Mouse (Mus musculus): Measurements from ENCODE around the gene Ldhd. TPM values are rescaled to one million over a fixed set of nuclear protein-coding genes. Genes with fewer than 3 reads are reported as not detected.

Gene Ldhd
- polyA plus RNA-seq, 1 experiment, result not detected

- Histone ChIP-seq H3K27me3 (replicated peaks) (peaks cover 66% of the 10 kb centered on the region), H3K9me3 (no peaks in the 10 kb centered on the region), H3K4me3 (replicated peaks) (no peak overlapping the region), H3K36me3 (replicated peaks; ENCODE audit: low read length) (no peaks in the 10 kb centered on the region), H3K4me1 (peaks cover 63% of the 10 kb centered on the region)
- TF ChIP-seq GATA1 (IDR thresholded peaks at IDR 0.05; ENCODE audit: borderline replicate concordance, low read length), result no peak
- no peak for TF ChIP-seq FLI1 (IDR thresholded peaks at IDR 0.05; ENCODE audit: low read length)
Observed at GRCm38 (mm10) chr8:111597310-111597709, 32.9 kb downstream of the Ldhd start.

- TF ChIP-seq GATA1 (IDR thresholded peaks at IDR 0.05; ENCODE audit: borderline replicate concordance, low read length), result no peak
- TF ChIP-seq FLI1 (IDR thresholded peaks at IDR 0.05; ENCODE audit: low read length), result no peak
- Histone ChIP-seq H3K27me3 (replicated peaks) (peaks cover 67% of the 10 kb centered on the region), H3K4me3 (replicated peaks) (no peak overlapping the region), H3K9me3 (no peaks in the 10 kb centered on the region), H3K4me1 (peaks cover 68% of the 10 kb centered on the region), H3K36me3 (replicated peaks; ENCODE audit: low read length) (no peaks in the 10 kb centered on the region)
Observed at GRCm38 (mm10) chr8:111596485-111596821, 33.7 kb downstream of the Ldhd start.

GRCm38 (mm10) chr8:111595712-111596484 lies 34.3 kb downstream of the Ldhd start:
- Histone ChIP-seq H3K4me3 (replicated peaks) (peak overlapping the region; percentile 85), H3K9me3 (no peaks in the 10 kb centered on the region), H3K4me1 (peaks cover 71% of the 10 kb centered on the region), H3K36me3 (replicated peaks; ENCODE audit: low read length) (no peaks in the 10 kb centered on the region), H3K27me3 (replicated peaks) (peaks cover 68% of the 10 kb centered on the region)
- TF ChIP-seq GATA1 (IDR thresholded peaks at IDR 0.05; ENCODE audit: borderline replicate concordance, low read length) (no peak), FLI1 (IDR thresholded peaks at IDR 0.05; ENCODE audit: low read length) (no peak)

DNA sequence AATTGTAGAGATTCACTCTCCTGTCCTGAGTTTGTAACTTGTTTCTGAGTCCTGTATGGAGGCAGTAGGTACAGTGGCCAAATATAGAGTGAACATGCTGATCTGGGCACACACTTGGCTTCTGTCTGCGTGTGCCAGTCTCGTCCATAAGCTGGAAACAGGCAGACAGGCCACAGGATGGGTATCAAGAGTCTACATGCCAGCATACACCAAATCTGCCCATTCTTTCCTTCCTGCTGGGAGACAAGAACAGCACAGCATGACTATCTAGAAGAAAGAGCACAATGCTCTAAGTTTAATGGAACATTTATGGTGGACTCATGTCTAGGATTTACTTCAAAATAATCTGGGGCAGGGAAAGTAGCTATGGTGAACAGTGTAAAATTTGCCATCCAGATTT lies 35.2 kb downstream of the Ldhd start:
- Histone ChIP-seq H3K4me1 (peaks cover 72% of the 10 kb centered on the region), H3K36me3 (replicated peaks; ENCODE audit: low read length) (no peaks in the 10 kb centered on the region), H3K4me3 (replicated peaks) (peak overlapping the region; percentile 42), H3K9me3 (no peaks in the 10 kb centered on the region), H3K27me3 (replicated peaks) (peaks cover 70% of the 10 kb centered on the region)
- TF ChIP-seq GATA1 (IDR thresholded peaks at IDR 0.05; ENCODE audit: borderline replicate concordance, low read length), result no peak
- no peak for TF ChIP-seq FLI1 (IDR thresholded peaks at IDR 0.05; ENCODE audit: low read length)

DNA sequence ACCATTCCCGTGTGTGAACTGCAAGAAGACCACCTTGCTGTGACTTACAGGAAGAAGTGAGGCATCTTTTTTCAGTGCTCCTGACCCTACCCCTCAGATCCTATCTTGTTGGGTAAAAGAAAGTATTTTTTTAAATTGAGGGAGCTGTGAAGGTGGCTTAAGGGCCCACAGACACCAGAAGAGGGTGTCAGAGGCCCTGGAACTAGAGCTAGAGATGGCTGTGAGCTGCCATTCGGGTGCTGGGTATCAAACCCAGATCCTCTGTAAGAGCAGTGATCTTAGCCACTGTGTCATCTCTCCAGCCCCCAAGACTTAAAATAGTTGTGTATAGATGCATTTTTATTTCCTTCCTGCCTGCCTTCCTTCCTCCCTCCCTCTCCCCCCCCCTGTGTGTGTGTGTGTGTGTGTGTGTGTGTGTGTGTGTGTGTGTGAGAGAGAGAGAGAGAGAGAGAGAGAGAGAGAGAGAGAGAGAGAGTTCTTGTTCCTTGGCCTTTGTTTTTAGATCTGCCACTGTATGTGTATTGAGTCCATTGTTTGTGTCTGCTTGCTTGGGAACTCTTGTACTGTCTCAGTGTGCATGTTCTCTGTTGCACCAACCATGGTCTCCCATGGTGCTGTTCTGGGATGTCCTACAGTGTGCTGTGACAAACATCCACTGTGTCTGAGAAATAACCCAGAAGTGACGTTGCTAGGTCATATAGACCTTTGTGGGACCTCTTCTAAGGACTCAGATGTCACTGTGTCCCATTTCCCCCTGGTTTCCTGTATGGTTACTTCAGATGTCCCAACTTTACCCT lies 35.9 kb downstream of the Ldhd start:
- H3K9me3 ChIP-seq, result no peaks in the 10 kb centered on the region
- no peak for TF ChIP-seq GATA1 (IDR thresholded peaks at IDR 0.05; ENCODE audit: borderline replicate concordance, low read length)
- no peak for TF ChIP-seq FLI1 (IDR thresholded peaks at IDR 0.05; ENCODE audit: low read length)
- H3K27me3 ChIP-seq (replicated peaks), result peaks cover 70% of the 10 kb centered on the region
- no peaks in the 10 kb centered on the region for H3K36me3 ChIP-seq (replicated peaks; ENCODE audit: low read length)
- H3K4me1 ChIP-seq, result peaks cover 67% of the 10 kb centered on the region
- H3K4me3 ChIP-seq (replicated peaks), result no peak overlapping the region

DNA sequence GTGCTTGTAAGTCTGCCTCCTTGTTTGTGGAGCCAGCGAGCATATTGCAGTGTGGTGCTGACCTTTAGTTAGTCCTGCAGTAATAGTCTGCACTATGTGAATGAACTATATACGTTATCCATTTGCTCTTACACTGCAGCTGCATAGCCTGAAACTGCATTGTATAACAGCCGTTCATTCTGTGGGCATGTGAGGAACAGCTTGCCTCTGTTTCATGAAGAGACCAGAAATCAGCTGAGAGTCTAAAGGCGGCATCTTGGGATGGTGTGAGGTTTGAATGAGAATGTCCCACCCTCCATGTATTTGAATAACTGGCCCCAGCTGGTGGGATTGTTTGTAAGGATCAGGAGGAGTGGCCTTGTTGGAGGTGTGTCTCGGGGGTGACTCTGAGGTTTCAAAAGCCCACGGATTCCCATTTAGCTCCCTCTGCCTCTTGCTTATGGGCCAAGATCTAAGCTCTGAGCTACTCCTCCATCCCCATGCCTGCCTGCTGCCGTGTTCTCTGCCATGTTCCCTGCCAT lies 37.7 kb downstream of the Ldhd start:
- no peaks in the 10 kb centered on the region for H3K9me3 ChIP-seq
- H3K4me3 ChIP-seq (replicated peaks), result no peak overlapping the region
- no peak for TF ChIP-seq FLI1 (IDR thresholded peaks at IDR 0.05; ENCODE audit: low read length)
- no peak for TF ChIP-seq GATA1 (IDR thresholded peaks at IDR 0.05; ENCODE audit: borderline replicate concordance, low read length)
- peaks cover 61% of the 10 kb centered on the region for H3K4me1 ChIP-seq
- H3K36me3 ChIP-seq (replicated peaks; ENCODE audit: low read length), result no peaks in the 10 kb centered on the region
- peaks cover 69% of the 10 kb centered on the region for H3K27me3 ChIP-seq (replicated peaks)

- Histone ChIP-seq H3K27me3 (replicated peaks) (peaks cover 58% of the 10 kb centered on the region), H3K4me3 (replicated peaks) (no peak overlapping the region), H3K36me3 (replicated peaks; ENCODE audit: low read length) (no peaks in the 10 kb centered on the region), H3K9me3 (no peaks in the 10 kb centered on the region), H3K4me1 (peaks cover 48% of the 10 kb centered on the region)
- TF ChIP-seq GATA1 (IDR thresholded peaks at IDR 0.05; ENCODE audit: borderline replicate concordance, low read length) (no peak), FLI1 (IDR thresholded peaks at IDR 0.05; ENCODE audit: low read length) (no peak)
Observed at GRCm38 (mm10) chr8:111591176-111591575, 39.0 kb downstream of the Ldhd start.

DNA sequence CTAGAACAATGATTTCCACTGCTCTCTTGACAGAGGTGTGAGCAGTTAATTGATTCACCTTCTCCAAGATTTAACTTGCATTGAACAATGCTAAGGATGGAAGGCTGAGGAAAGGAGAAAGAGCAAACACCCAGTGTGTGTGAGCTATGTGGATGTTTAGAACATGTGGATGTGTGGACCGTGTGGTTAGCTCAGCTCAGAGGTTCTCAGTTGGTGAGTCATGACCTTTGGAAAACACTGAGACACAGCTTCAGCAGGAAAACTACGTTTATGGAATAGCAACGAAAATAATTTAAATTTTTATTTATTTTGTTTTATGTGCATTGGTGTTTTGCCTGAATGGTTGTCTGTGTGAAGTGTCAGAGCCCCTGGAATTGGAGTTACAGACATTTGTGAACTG lies 40.0 kb downstream of the Ldhd start:
- peaks cover 39% of the 10 kb centered on the region for H3K4me1 ChIP-seq
- peaks cover 50% of the 10 kb centered on the region for H3K27me3 ChIP-seq (replicated peaks)
- no peaks in the 10 kb centered on the region for H3K36me3 ChIP-seq (replicated peaks; ENCODE audit: low read length)
- no peak for TF ChIP-seq FLI1 (IDR thresholded peaks at IDR 0.05; ENCODE audit: low read length)
- no peak for TF ChIP-seq GATA1 (IDR thresholded peaks at IDR 0.05; ENCODE audit: borderline replicate concordance, low read length)
- no peaks in the 10 kb centered on the region for H3K9me3 ChIP-seq
- H3K4me3 ChIP-seq (replicated peaks), result no peak overlapping the region

GRCm38 (mm10) chr8:111588336-111588735 lies 41.8 kb downstream of the Ldhd start:
- H3K4me3 ChIP-seq (replicated peaks), result no peak overlapping the region
- H3K27me3 ChIP-seq (replicated peaks), result peaks cover 43% of the 10 kb centered on the region
- TF ChIP-seq FLI1 (IDR thresholded peaks at IDR 0.05; ENCODE audit: low read length), result no peak
- no peak for TF ChIP-seq GATA1 (IDR thresholded peaks at IDR 0.05; ENCODE audit: borderline replicate concordance, low read length)
- H3K36me3 ChIP-seq (replicated peaks; ENCODE audit: low read length), result no peaks in the 10 kb centered on the region
- peaks cover 6% of the 10 kb centered on the region for H3K9me3 ChIP-seq
- peaks cover 25% of the 10 kb centered on the region for H3K4me1 ChIP-seq
